ENCODE assay signal across 9 mouse cellular contexts in genomic region chr4:55077133-55077889, GRCm38 (mm10).
DNase-seq lines count a peak whose midpoint lies in the region; ATAC-seq and TF ChIP-seq lines count a peak whose summit lies in the region.
"Had no signal": no experiment of that assay in that cellular context is flagged by ENCODE, and none has a peak within 500 bp of the region (broad histone marks: within the 10 kb centered on the region; RNA-seq: fewer than 3 reads in every experiment).

No protein-coding gene starts in this region.

- H3K4me1 ChIP-seq in kidney, embryonic 14.5 days (ENCODE audit: control insufficient read depth, insufficient read depth, low read length) = no peaks in the 10 kb centered on the region
- H3K4me1 ChIP-seq in lung, embryonic 14.5 days (ENCODE audit: insufficient read depth) = peaks cover 22% of the 10 kb centered on the region
- H3K4me1 ChIP-seq: liver, embryonic 15.5 days had no signal

- no peaks in the 10 kb centered on the region for H3K9me3 ChIP-seq in kidney, embryonic 14.5 days (ENCODE audit: control insufficient read depth, low read length)
- no peaks in the 10 kb centered on the region for H3K9me3 ChIP-seq in lung, embryonic 14.5 days (ENCODE audit: low read depth, low read length)
- H3K9me3 ChIP-seq: liver, embryonic 15.5 days had no signal

- H3K27ac ChIP-seq in kidney, embryonic 14.5 days (ENCODE audit: low read depth, low read length) = no peak overlapping the region
- H3K27ac ChIP-seq in lung, embryonic 14.5 days (ENCODE audit: low read depth) = peak overlapping the region; percentile 68
- H3K27ac ChIP-seq: liver, embryonic 15.5 days had no signal

- H3K27me3 ChIP-seq in kidney, embryonic 14.5 days (ENCODE audit: control insufficient read depth, insufficient read depth, low read length) = no peaks in the 10 kb centered on the region
- no peaks in the 10 kb centered on the region for H3K27me3 ChIP-seq in lung, embryonic 14.5 days (ENCODE audit: insufficient read depth, low read length)
- H3K27me3 ChIP-seq: liver, embryonic 15.5 days had no signal

- TF ChIP-seq CTCF in lung, embryonic 14.5 days (IDR thresholded peaks at IDR 0.05; ENCODE audit: low read depth) = no peak

- WGBS in kidney, embryonic 14.5 days = 55% methylated on average over 11 of the region's 11 CpGs
- WGBS in lung, embryonic 14.5 days = 45% methylated on average over 11 of the region's 11 CpGs

- no peak overlapping the region for H3K4me3 ChIP-seq in kidney, embryonic 14.5 days (ENCODE audit: low read length)
- H3K4me3 ChIP-seq in lung, embryonic 14.5 days (ENCODE audit: low read depth, low read length) = no peak overlapping the region
- H3K4me3 ChIP-seq: liver, embryonic 15.5 days had no signal

- DNase-seq in kidney, adult 11 months = peak; percentile 37
- DNase-seq in kidney, adult 8-10 months = peak; percentile 28 to 44
- DNase-seq in lung, embryonic 14.5 days = peak; percentile 75
- DNase-seq in right cerebral cortex, adult 2 months (ENCODE audit: low spot score in 2 of 2) = peak; percentile 68 to 74
- no peak for DNase-seq in testis, postnatal 10 days (ENCODE audit: low spot score)
- no peak for DNase-seq in spleen, postnatal 10 days (ENCODE audit: low spot score in 2 of 2)

- no peak overlapping the region for H3K9ac ChIP-seq in kidney, embryonic 14.5 days (ENCODE audit: low read depth, low read length)
- no peak overlapping the region for H3K9ac ChIP-seq in lung, embryonic 14.5 days
- H3K9ac ChIP-seq: liver, embryonic 15.5 days had no signal

- no peak for ATAC-seq in kidney, embryonic 14.5 days (ENCODE audit: low FRiP score, low TSS enrichment)
- peak; percentile 74 for ATAC-seq in frontal cortex, adult (ENCODE audit: low TSS enrichment)
- ATAC-seq in lung, embryonic 14.5 days (ENCODE audit: insufficient read depth) = peak; percentile 15

- no peak overlapping the region for H3K4me2 ChIP-seq in kidney, embryonic 14.5 days (replicated peaks; ENCODE audit: low read depth, low read length)
- H3K4me2 ChIP-seq in lung, embryonic 14.5 days = peak overlapping the region; percentile 18; the same call in 1 of the 2 replicates
- H3K4me2 ChIP-seq: liver, embryonic 15.5 days had no signal

- H3K36me3 ChIP-seq in kidney, embryonic 14.5 days (ENCODE audit: control insufficient read depth, insufficient read depth, low read length) = peaks cover 47% of the 10 kb centered on the region
- peaks cover 50% of the 10 kb centered on the region for H3K36me3 ChIP-seq in lung, embryonic 14.5 days (ENCODE audit: insufficient read depth)
- H3K36me3 ChIP-seq: liver, embryonic 15.5 days had no signal

Comparison
In these comparisons a context has a peak if more than half of its experiments do, and no peak if none do; other contexts are left out.
1. DNase-seq: peak in kidney, adult 11 months (single experiment), kidney, adult 8-10 months (2 of 2), lung, embryonic 14.5 days (single experiment) and right cerebral cortex, adult 2 months (2 of 2); none in testis, postnatal 10 days (single experiment) and spleen, postnatal 10 days (0 of 2).